Mouse (Mus musculus): ENCODE data around the gene Prph.

Prph gene

DNA sequence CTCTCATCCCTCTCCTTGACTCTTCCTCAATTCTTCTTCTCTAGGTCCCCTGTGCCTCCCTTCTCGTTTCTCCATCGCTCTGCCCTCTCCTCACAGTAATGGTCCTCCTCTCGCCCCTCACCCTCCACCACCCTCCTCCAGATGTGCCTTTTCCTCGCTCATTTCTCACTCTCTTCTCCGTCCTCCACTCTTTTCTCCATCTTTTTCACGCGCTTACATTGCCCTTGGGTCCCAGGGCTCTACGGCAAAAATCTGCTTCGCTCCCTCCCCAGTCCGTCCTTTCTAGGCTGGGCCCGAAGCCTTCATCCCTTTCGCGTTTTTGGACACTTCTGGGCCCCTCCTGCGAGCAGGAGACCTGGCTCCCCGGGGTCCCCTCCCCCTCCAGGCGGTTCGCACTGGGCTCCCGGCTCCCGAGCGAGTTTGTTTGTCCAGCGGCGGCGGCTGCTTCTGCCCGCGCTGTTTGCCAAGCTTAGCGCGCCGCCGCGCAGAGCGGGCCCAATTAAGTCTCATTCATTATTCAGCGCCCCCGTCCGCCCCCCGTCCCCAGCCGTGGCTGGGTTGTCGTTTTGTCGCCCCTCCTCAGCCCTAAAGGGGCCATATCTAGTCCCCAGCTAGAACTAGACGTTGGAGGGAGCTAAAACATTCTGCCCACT lies 43.0 kb downstream of the Prph start:
- DNase-seq (ENCODE audit: low read depth, low spot score), result no peak

- peak; percentile 50 for DNase-seq (ENCODE audit: low read depth, low spot score)
These were observed 43.5 kb downstream of the Prph start for GRCm38 (mm10) chr15:99098493-99098861.

GRCm38 (mm10) chr15:99099139-99099556 lies 44.2 kb downstream of the Prph start:
- DNase-seq (ENCODE audit: low read depth, low spot score), result peak; percentile 80

DNA sequence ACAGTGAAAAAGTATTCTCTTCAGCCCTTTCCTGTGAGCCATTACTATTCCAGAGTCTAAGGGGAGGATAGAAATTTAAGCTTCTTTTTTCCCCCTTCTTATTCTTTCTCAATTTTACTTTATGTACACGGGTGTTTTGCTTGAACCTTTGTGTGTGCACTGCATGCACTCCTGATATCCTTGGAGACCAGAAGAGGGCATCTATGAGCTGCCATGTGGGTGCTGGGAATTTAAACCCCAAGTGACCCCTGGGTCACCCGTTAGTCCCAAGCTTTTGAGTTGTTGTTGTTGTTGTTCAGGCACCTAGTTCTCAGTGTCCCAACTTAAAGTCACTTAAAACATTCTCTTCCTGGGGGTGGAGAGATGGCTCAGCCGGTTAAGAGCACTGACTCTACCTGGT lies 45.0 kb downstream of the Prph start:
- DNase-seq (ENCODE audit: low read depth, low spot score), result peak; percentile 63

GRCm38 (mm10) chr15:99105238-99105637 lies 50.3 kb downstream of the Prph start:
- DNase-seq (ENCODE audit: low read depth, low spot score), result no peak

DNA sequence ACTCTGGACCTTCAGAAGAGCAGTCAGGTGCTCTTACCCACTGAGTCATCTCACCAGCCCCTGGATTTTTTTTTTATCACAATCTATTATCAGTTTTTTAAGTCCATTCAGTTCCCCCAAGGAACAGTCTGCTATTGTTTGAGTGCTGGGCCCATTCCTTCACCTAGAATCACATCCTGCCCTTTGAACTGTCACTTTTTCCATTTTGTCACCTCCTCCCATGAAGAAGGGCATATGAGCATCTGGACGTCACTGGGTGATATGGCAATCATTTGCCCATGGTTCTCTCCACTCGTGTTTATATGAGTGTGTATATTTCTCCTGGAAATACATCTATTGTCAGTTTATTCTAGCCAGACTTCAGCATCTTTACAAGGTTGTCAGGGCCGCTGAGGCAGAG lies 52.9 kb downstream of the Prph start:
- DNase-seq (ENCODE audit: low read depth, low spot score), result no peak
